Mouse (Mus musculus) retina, adult 2 months (tissue): ENCODE data around the gene Gmeb2.

Source experiments
- DNase-seq: peaks from one replicate; pipeline ENCODE4 v3.0.0-alpha.2; 2012; ENCODE audit warnings: low read depth, low spot score

Gene Gmeb2

DNA sequence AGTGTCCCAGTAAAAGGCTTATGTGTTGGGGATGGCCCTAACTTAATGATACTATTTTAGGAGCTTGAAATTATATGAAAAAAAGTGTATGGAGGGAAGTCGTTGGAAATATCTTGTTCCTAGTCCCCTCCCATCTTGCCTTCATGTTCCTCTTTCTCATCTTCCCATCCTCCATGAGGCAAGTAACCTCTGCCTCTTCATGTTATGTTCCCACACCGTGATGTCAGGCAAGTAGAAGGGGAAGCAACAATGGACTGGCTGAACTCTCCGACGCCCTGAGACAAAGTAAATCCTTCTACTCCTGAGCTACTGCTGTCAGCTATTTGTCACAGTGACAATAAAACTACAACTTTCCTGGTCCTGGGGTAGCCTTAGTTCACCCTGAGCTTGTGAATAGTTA lies 13.2 kb downstream of the Gmeb2 start:
- no peak for DNase-seq

DNA sequence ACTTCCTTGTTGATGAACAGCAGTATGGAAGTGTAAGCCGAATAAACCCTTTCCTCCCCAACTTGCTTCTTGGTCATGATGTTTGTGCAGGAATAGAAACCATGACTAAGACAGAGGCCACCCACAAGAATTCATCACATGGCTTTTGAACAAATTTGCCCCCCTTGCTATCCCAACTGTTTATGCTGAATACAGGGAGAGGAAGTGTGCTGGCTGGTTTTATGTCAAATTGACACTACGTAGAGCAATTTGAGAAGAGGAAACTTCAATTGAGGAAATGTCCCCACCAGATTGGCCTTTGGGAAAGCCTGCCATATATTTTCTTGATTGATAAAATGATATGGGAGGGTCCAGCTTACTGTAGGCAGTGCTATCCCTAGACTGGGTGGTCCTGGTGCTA lies 14.0 kb downstream of the Gmeb2 start:
- no peak for DNase-seq

DNA sequence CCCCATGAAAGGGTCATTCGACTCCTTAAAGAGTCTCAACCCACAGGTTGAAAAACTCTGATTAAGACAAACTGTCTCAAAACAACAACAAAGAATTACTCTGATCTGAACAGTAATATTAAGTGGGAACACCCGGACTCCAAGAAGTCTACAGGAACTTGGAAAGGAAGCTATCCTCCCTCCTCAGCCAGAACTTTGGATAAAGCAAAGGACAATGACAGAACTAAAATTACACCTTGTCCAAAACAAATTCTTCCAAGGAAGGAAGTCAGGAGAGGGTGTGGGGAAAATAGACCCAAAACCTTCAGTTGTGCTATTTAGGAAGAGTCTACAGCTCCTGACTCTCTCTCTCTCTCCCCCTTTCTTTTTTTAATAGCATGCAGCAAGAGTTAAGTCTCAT lies 15.7 kb downstream of the Gmeb2 start:
- DNase-seq = no peak

DNA sequence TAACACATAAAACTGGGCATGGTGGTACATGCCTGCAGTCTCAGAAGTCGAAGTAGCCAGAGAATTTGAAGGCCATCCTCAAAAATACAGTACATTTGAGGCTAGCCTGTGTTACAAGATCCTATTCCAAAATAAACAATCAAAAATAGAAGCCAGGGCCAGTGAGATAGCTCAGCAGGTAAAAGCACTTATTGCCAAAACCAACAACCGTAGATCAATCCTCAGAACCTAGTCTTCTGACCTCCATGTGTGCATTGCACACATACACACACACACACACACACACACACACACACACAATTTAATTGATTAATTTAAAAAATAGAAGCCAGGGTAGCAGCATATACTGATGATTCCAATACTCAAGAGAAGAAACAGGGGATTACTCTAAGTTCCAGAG lies 21.0 kb downstream of the Gmeb2 start:
- DNase-seq = no peak

DNA sequence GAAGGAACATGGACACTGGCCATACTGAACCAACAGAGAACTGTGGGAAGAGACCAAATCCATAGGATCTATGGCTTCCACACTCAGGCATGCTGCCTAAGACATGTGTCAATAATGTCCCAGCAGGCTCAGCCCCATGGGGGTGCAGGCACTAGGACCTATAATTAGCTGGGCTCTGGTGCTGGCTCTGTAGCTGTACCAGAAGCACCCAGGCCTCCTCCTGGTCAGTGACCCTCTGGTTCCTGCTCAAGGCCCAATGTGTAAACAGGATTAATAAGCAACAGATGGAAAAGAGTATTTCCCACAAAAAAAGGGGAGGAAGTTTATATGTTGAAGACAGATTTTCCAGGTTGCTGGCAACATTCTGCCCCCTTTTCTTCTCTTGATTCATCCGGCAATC lies 34.6 kb downstream of the Gmeb2 start:
- no peak for DNase-seq

DNA sequence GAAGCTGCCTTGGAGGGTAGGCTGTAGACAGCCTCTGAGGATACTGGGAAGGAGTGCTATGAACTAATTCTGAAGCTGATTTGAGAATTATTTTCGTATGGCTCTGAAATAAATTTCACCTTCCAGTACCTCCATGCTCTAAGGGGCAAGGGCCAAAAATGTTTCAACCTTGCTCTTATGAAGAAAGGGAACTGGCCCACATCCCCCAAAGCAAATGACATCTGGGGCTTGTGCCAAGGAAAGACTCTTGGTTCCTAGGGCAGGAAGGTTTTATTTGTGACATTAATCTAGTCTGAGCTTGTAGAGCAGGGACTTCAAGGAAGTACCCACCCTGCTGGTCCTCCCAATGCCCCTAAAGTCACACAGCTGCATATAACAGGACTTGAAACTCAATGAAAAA lies 36.0 kb downstream of the Gmeb2 start:
- DNase-seq = no peak

DNA sequence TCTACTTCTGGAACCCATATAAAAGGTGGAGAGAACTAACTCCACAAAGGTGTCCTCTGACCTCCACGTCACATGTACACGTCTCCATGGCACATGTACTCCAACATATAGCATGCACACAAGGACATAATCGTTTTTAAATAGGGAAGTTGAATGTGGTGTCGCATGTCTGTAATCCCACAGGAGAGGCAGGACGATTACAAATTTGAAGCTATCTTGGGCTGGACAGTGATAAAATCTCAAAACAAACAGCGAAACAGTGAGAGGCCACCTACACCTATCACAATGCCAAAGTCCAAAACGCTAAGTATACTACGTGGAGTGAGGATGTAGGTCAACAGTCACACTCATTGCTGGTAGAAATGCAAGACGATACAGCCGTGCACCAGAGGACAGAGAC lies 38.6 kb downstream of the Gmeb2 start:
- no peak for DNase-seq

DNA sequence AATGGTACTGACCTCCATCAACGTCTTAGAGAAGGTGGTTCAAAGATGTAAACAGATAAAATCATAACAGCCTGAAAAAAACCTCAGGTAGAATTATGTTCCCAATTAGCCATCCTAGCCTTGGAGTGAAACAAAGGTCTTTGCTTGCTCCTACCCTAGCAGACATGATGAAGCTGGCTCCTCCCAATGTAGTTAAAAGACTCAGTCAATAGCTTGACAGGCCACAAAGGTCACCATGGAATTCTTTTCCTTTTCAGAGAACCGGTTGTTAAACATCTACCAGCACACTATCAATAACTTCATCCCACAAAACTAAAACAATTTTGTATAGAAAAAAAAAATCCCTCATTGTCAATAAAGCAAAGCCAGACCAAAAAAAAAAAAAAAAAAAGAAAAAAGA lies 42.8 kb downstream of the Gmeb2 start:
- no peak for DNase-seq

DNA sequence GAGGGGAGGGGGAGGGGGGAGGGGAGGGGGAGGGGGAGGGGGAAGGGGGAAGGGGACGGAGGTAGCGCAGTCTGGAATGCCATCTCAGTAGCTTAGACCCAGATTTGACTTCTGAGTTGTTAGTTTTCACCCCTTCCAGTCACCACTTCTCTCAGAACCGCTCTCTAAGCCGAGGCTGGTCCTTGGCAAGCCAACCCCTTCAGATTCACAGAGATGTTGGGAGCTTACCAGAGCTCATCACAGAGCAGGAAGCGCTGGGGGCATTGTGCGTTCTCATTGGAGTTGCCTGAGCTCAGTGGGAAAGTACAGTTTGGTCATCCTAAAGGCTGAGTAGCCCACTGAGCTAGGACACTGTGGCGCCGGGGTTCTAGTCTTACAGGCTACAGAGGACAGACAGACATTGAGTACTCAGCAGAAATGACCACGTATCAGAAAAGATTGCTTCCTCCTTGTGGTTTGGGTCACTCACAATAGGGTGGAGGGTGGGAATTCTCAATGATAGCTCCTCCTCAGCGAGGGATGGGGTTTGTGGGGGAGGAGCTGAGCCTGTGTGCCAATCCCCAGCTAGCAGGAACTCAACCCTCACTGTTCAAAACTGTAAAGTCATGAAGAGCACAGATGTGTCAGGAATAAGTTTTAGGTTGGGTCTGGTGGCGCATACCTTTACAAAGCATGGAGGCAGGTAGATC lies 44.0 kb downstream of the Gmeb2 start:
- DNase-seq = no peak

DNA sequence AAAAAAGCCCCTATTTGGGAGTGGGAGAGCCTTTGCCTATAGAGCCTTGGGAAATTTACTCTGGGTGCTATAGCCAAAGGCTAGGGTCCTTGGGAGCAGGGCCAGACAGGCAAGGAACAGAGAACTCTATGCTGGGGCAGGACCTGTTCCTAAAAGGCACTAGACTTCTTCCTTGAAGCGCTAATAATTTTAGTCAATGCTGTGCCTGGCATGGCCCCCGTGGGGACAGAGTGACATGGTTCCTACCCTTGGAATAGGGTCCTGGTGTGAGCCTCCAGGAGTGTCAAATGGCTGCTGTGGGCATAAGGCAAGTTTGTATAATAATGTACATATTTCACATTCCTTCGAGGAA lies 45.5 kb downstream of the Gmeb2 start:
- DNase-seq = no peak

DNA sequence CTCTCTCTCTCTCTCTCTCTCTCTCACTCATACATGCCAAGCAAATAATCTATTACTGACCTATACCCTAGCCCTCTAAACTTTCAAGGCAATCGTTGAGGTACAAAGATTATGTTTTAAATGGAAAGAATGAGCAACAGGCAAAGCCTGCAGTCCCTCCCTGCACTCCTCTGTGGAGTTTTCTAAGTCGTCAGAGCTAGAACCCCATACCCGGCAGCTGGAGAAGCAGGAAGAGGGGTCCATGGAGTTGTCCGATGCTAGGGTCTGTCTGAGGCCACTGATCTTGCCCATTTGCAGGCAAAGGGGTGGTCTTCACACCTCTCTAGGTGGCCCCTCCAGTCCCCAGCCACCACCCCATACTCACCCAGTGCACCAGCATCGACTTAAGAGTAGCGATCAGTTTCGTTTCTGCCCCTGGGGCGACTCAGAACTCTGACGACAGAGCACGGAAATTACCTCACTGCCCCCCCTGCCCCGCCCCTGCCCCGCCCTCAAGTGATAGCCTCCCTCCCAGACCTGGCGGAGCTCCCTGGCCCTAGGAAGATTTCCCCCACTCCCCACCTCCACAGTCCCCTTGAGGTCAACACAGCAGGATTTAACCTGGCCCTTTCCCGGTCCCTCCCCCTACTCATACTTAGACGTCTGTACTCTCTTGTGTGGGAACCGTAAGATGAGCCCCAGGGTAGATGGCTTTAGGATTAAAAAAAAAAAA lies 46.1 kb downstream of the Gmeb2 start, which contains the start of gene Helz2:
TSS of gene Helz2 (minus strand) at position 426 of the 712 bp plus-strand sequence.
- no peak for DNase-seq

DNA sequence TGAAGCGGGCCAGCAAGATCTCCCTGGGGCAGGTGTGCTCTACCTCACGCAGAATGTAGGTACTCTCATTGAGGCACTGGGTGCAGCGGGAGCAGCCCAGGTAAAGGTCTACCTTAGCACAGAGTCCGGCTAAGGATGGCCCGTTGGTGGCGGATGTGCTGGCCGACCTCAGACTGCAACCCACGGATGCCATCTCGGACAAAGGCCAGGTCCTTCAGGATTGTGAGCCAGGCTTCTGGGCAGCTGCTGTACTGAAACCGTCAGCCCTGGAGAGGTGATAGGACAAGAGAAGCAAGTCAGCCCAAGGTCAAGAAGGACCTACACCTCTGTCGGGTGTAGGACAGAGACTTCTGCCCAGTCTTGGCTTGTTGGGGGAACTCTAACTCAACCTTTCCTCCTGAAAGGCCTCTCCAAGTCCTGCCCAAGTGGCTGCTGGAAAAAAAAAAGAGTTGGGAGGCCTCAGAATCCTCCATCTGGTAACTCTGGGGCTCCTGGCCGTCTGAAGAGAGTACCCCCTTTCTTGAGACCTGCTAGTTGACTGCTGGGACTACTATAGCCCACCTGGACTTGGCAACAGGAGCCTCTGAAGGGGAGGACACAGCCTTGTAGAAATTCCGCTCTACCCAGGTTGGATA lies 46.9 kb downstream of the Gmeb2 start:
- no peak for DNase-seq

DNA sequence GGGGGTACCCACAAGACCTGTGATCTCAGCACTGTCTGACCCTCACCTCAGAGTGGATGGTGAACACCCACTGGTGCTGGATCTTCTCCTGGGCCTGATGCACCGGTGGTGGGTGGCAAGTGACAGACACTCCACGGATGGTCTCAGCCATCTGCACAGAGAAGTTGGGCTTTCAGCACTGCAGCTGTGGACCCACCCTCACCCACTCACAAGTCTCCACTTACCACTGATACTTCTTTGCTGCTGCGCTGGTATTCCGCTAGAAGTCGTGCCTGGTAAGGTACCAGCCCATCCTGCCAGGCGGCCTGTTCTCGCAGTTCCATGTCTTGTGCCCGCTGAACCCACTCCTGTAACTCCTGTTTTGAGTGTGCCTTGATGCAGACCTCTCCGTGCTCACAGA lies 48.6 kb downstream of the Gmeb2 start:
- DNase-seq = no peak

DNA sequence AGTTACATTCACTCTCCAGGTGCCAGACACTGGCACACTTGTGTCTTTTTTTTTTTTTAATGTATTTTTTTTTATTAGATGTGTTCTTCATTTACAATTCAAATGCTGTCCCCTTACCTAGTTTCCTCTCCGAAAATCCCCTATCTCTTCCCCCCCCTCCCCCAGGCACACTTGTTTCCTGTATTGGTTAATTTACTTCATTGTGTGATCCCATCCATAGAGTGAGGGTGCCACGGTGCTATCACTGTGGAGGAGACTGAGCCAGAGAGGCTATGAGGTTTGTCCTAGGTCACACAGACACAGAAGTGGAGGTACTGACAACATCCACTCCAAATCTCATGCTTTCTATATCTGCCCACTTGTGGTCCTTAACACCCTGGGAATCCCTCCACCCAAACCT lies 49.0 kb downstream of the Gmeb2 start:
- DNase-seq = no peak

DNA sequence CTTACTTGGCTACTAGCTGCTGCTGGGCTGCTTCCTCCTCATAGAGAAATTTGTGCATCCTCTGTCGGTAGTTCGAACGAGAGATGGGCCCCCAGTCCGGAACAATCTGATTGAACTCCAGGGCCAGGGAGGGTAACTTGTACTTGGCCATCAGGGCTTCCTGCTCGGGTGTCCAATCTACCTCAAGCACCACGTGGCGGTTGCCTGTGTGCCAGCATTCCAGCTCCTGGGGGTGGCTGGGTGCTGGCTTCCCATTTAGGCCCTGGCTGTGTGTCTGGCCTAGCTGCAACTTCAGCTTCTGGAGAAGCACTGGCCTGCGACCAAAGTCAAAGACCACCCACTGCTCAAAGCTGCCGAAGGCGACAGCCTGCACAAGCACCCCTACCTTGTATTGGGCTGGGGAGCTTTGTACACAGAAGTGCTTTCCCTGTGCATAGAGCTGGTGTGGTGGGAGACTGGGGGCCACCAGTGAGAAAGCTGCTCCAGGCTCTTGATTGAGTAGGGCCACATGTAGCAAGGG lies 49.7 kb downstream of the Gmeb2 start:
- DNase-seq = no peak

DNA sequence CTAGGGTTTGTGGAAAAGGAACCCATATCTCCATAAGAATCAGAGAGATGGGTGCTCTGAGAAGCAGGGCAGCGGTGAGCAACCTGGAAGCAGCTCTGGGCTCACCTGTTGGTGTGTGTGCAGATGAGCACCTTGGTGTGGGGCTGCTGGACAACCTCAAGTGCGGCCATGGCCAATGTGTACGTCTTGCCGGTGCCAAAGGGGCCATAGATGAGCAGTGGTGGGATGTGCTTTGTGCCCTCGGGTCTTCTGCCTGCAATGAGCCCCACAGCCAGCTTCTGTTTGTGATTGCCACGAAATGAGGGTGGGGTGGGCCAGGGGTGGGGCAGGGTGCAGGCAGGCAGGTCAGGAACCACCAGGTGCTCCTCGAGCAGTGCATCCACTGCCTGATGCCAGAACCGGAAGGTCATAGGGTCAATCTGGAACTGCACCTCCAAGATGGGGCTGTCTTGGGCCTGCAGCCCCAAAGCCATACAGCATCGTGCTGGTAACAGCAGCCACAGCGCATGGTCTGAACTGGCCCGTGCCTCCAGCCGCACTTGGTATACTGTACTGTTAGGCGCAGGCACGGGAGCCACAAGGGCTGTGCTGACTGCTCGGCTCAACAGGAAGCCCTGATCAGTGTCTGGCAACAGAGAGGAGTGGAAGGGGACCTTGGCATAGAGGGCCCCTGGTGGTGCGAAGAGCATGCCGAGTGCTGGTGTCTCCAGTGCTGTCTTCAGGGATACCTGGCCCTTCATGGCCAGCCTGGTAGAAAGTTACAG lies 50.4 kb downstream of the Gmeb2 start:
- no peak for DNase-seq

DNA sequence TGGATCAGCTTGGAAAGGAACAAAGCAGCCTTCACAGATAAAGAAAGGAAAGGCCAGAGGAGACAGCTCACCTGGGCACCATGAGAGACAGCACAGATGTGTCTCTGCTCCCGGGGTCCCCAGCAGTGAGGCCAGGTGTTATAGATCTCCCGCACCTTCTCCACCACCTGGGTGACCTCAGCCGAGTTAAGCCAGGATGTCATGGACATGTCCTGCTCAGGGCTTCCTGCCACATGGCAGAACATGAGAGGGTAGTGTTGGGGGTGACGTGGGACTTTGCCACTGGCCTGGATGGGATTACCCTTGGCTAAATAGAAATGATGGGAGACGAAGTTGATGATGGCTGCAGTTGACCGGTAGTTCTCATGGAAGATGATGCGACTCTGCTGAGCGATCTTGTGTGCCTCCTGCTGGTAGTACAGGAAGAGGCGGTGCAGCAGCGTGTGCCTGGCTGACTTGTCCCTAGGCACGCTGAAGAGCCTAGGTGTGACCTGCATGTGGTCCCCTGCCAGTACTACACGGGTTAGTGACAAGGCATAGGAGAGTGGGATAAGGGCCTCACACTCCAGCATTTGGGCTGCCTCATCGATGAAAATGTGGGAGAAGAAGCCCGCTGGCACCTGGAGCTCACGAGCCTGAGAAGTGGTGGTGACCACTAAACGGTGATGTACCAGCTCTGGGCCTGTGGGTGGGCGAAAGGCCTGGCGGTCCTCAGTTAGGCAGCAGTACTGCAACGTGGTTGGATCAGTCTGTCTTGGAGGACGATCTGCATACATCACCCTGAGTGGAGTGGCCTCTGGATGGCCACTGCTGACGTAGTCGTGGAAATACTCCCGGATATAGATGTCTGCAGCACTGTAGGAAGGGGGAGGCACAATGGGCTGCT lies 51.9 kb downstream of the Gmeb2 start:
- DNase-seq = no peak

DNA sequence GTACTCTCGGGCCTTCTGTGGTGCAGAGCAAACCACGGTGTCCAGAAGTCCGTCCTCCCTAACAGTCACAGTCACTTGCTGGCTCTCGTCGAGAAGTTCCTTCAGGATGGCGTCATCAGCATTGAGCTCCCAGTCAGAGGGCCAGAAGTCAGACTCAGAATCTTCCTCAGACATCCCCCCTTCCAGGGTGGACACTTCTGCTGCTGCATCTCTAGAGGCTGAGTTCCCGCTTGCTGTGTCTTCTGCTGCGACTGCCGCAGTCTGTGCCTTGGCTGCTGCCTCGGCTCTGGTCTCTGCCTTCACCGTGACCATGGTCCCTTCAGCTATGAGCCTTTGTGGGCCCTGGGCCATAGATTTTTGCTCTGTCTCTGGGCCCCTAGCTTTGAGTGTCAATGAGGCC lies 53.2 kb downstream of the Gmeb2 start:
- no peak for DNase-seq

DNA sequence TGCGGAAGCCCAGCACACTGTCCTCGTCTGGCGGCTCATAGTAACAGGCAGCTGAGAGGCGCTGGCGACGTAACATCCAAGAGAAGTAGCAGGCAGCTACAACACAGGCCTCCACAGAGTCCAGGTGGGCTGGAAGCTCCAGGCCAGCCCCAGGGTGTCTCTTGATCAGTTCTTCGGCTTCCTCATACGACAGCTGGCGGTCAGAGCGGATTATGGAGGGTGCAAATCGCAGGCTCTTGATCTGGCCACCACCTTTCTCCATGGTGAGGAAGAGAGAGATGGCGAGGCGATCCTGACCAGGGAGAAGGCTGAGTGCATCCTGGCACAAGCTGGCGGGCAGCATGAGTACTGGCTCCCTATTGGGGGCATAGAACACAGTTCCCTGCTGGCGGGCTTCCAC lies 54.4 kb downstream of the Gmeb2 start:
- DNase-seq = no peak

DNA sequence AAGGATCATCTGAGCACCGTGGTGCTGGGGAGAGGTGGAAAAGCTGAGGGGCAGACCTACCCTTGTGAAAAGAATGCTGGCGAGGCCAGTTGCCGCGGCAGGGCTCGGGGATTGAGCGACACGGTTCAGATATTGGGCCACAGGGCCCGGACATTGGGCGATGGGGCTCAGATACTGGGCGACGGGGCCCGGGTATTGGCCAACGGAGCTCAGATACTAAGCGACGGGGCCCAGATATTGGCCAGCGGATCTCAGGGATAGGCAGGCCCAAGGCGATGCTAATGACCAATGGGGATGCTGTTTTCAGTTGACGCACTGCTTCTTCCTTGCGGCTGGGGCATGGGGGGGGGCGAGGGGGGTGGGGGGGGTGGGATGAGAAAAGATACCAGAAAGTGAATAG lies 56.7 kb downstream of the Gmeb2 start:
- no peak for DNase-seq

DNA sequence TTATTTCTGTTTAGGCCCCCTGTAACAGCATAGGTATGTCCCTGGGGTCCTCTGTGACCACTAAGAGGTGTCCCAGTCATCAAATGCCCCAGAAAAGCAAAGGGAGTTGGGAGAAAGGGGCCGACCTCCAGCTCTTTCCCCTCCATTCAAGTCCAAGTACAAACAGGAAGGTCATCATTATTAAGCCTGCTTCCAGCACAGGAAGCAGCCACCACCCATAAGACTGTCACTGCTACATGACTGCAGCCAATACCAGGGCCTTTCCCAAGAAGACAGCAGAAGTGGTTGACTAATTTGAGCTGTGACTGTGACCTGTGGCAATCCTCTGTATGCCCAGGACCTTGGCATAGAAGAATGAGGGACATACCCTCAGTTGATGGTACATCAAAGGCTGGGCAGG lies 59.5 kb downstream of the Gmeb2 start:
- DNase-seq = no peak
